Mouse (Mus musculus): ENCODE data around the gene H2-Eb2. TPM values are rescaled to one million over a fixed set of nuclear protein-coding genes. Genes with fewer than 3 reads are reported as not detected.
"Not testable (repeated sequence)": the region's sequence is repeated elsewhere in the genome, so short reads cannot be mapped to it uniquely, and the experiment has no call there.

H2-Eb2 gene
- polyA plus RNA-seq, 1 experiment from 2014 or later = not detected

DNA sequence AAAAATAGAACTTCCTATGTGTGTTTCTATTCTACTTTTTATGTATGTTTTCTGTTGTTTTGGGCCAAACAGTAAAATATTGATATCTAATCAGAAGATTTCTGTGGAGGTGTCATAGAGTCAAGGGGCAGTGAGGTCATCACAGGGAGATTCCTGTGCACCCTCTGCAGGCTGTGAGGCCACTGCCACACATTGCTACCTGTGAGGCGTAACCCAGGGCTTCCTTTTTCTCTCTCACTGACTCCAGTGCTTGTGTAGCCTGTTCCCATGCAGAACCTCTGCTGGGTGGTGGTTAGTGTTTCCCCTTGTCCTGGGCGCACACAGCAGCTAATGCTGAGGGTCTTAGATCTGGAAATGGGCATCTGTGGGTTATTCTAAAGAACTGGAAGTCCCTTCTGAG lies 19.1 kb upstream of the H2-Eb2 start:
- WGBS = 69% methylated on average over 2 of the region's 2 CpGs

GRCm38 (mm10) chr17:34307216-34307615 lies 18.2 kb upstream of the H2-Eb2 start:
- Histone ChIP-seq H3K4me2 (no peak overlapping the region), H3K27me3 (replicated peaks) (peaks cover 9% of the 10 kb centered on the region; the same call in 1 of the 2 replicates), H3K4me3 (no peak overlapping the region), H3K36me3 (no peaks in the 10 kb centered on the region), H3K9ac (no peak overlapping the region), H3K4me1 (peaks cover 5% of the 10 kb centered on the region; the same call in 1 of the 2 replicates), H3K27ac (replicated peaks) (no peak overlapping the region), H3K9me3 (no peaks in the 10 kb centered on the region)
- ATAC-seq (ENCODE audit: extremely low read depth, insufficient number of reproducible peaks, low FRiP score, low TSS enrichment) = no peak

More for the DNA sequence above, 19.1 kb upstream of the H2-Eb2 start:
- H3K4me1 ChIP-seq = peaks cover 5% of the 10 kb centered on the region; the same call in 1 of the 2 replicates
- no peak overlapping the region for H3K27ac ChIP-seq (replicated peaks)
- no peak overlapping the region for H3K4me2 ChIP-seq
- H3K27me3 ChIP-seq (replicated peaks) = peaks cover 9% of the 10 kb centered on the region; the same call in 1 of the 2 replicates
- H3K9me3 ChIP-seq = no peaks in the 10 kb centered on the region
- no peak for ATAC-seq (ENCODE audit: extremely low read depth, insufficient number of reproducible peaks, low FRiP score, low TSS enrichment)
- no peaks in the 10 kb centered on the region for H3K36me3 ChIP-seq
- no peak overlapping the region for H3K9ac ChIP-seq
- no peak overlapping the region for H3K4me3 ChIP-seq

GRCm38 (mm10) chr17:34308161-34308560 lies 17.3 kb upstream of the H2-Eb2 start:
- WGBS = 78% methylated on average over 4 of the region's 4 CpGs

GRCm38 (mm10) chr17:34309225-34309624 lies 16.2 kb upstream of the H2-Eb2 start:
- peak overlapping the region; percentile 66; the same call in 1 of the 2 replicates for H3K27ac ChIP-seq (replicated peaks)
- 22% methylated on average over 10 of the region's 10 CpGs for WGBS
- no peak for ATAC-seq (ENCODE audit: extremely low read depth, insufficient number of reproducible peaks, low FRiP score, low TSS enrichment)

More at GRCm38 (mm10) chr17:34308161-34308560, 17.3 kb upstream of the H2-Eb2 start:
- Histone ChIP-seq H3K27ac (replicated peaks) (no peak overlapping the region), H3K36me3 (no peaks in the 10 kb centered on the region), H3K4me2 (no peak overlapping the region), H3K9me3 (no peaks in the 10 kb centered on the region), H3K27me3 (replicated peaks) (peaks cover 9% of the 10 kb centered on the region; the same call in 1 of the 2 replicates), H3K4me3 (no peak overlapping the region), H3K9ac (no peak overlapping the region), H3K4me1 (peaks cover 5% of the 10 kb centered on the region; the same call in 1 of the 2 replicates)
- ATAC-seq (ENCODE audit: extremely low read depth, insufficient number of reproducible peaks, low FRiP score, low TSS enrichment) = no peak

GRCm38 (mm10) chr17:34309683-34310385 lies 15.6 kb upstream of the H2-Eb2 start:
- Histone ChIP-seq H3K4me1 (peaks cover 5% of the 10 kb centered on the region; the same call in 1 of the 2 replicates), H3K27me3 (replicated peaks) (peaks cover 9% of the 10 kb centered on the region), H3K9ac (peak overlapping the region; percentile 83), H3K27ac (replicated peaks) (peak overlapping the region; percentile 66; the same call in 1 of the 2 replicates), H3K9me3 (no peaks in the 10 kb centered on the region), H3K36me3 (no peaks in the 10 kb centered on the region), H3K4me2 (peak overlapping the region; percentile 71), H3K4me3 (peak overlapping the region; percentile 71)
- ATAC-seq (ENCODE audit: extremely low read depth, insufficient number of reproducible peaks, low FRiP score, low TSS enrichment) = no peak
- 17% methylated on average over 38 of the region's 38 CpGs for WGBS

More at GRCm38 (mm10) chr17:34309225-34309624, 16.2 kb upstream of the H2-Eb2 start:
- Histone ChIP-seq H3K27me3 (replicated peaks) (peaks cover 9% of the 10 kb centered on the region), H3K9me3 (no peaks in the 10 kb centered on the region), H3K9ac (peak overlapping the region; percentile 83), H3K4me1 (peaks cover 5% of the 10 kb centered on the region; the same call in 1 of the 2 replicates), H3K4me3 (peak overlapping the region; percentile 71), H3K36me3 (no peaks in the 10 kb centered on the region), H3K4me2 (peak overlapping the region; percentile 71)

DNA sequence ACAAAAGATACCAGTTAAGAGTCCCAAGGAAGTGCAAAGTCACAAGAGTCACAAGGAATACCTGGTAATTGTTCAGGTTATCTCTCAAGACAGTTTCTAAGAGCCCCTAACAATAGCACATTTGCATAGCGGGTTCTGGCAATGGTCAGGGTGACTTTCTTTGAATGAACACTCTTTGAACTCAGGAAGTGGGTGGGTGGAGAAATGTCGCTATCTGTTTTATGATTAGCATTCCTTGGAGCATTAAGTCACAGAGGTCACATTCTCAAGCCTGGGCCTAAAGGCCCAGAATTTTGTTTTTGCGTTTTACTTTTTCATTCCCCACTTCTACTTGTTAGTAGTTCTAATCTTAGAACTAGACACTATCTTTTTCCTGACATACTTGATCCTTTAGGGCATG lies 14.9 kb upstream of the H2-Eb2 start:
- not testable (repeated sequence) for H3K27ac ChIP-seq (replicated peaks); H3K27me3 ChIP-seq (replicated peaks); H3K4me2 ChIP-seq; H3K4me3 ChIP-seq; H3K9ac ChIP-seq; H3K4me1 ChIP-seq; H3K36me3 ChIP-seq; ATAC-seq (ENCODE audit: extremely low read depth, insufficient number of reproducible peaks, low FRiP score, low TSS enrichment); H3K9me3 ChIP-seq
- WGBS = 63% methylated on average over 3 of the region's 3 CpGs

DNA sequence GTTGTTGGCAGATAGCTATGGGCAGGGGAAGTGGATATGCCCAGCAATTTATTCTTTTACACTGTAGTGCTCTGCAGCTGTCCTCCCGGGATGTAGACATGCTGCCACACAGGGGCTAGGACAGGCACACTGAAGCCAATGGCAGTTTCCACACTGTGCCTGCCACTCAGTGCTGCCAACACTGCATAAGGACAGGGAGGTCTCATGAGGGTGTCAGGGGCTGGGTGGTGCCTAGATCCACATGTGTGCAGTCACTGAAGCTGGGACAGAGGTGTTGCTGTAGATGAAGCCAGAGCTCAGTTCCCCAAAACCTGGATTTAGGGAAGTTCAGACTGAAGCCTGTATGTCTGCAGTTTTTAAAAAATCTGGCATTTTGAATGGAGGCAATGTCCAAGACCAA lies 13.3 kb upstream of the H2-Eb2 start:
- H3K4me3 ChIP-seq = no peak overlapping the region
- no peak for ATAC-seq (ENCODE audit: extremely low read depth, insufficient number of reproducible peaks, low FRiP score, low TSS enrichment)
- no peak overlapping the region for H3K4me2 ChIP-seq
- 63% methylated on average over 1 of the region's 1 CpGs for WGBS
- no peaks in the 10 kb centered on the region for H3K9me3 ChIP-seq
- no peak overlapping the region for H3K27ac ChIP-seq (replicated peaks)
- no peaks in the 10 kb centered on the region for H3K36me3 ChIP-seq
- no peak overlapping the region for H3K9ac ChIP-seq
- peaks cover 5% of the 10 kb centered on the region for H3K27me3 ChIP-seq (replicated peaks)
- H3K4me1 ChIP-seq = peaks cover 5% of the 10 kb centered on the region; the same call in 1 of the 2 replicates

GRCm38 (mm10) chr17:34313393-34313792 lies 12.1 kb upstream of the H2-Eb2 start:
- H3K27me3 ChIP-seq (replicated peaks) = no peaks in the 10 kb centered on the region; the same call in 1 of the 2 replicates
- H3K27ac ChIP-seq (replicated peaks) = no peak overlapping the region
- H3K9me3 ChIP-seq = no peaks in the 10 kb centered on the region
- no peak overlapping the region for H3K4me3 ChIP-seq
- no peak overlapping the region for H3K4me2 ChIP-seq
- ATAC-seq (ENCODE audit: extremely low read depth, insufficient number of reproducible peaks, low FRiP score, low TSS enrichment) = no peak
- no peaks in the 10 kb centered on the region for H3K36me3 ChIP-seq
- H3K9ac ChIP-seq = no peak overlapping the region
- peaks cover 5% of the 10 kb centered on the region; the same call in 1 of the 2 replicates for H3K4me1 ChIP-seq
- WGBS = 30% methylated on average over 3 of the region's 3 CpGs

DNA sequence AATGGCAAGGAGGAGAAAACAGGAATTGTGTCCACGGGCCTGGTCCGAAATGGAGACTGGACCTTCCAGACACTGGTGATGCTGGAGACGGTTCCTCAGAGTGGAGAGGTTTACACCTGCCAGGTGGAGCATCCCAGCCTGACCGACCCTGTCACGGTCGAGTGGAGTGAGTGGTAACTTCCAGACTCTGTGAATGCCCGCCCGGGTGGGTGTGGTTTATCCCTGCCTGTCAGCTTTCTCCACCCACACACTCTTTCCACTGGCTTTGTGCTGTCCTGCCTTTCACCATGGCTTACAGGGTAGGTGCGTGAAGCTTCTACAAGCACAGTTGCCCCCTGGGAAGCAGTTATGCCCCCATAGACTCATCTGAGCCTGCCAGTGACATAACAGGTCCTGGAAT lies 11.2 kb upstream of the H2-Eb2 start:
- 67% methylated on average over 9 of the region's 9 CpGs for WGBS
- Histone ChIP-seq H3K27ac (replicated peaks) (no peak overlapping the region), H3K36me3 (no peaks in the 10 kb centered on the region), H3K4me3 (no peak overlapping the region), H3K4me1 (peaks cover 4% of the 10 kb centered on the region; the same call in 1 of the 2 replicates), H3K4me2 (no peak overlapping the region), H3K9me3 (no peaks in the 10 kb centered on the region), H3K27me3 (replicated peaks) (peaks cover 1% of the 10 kb centered on the region), H3K9ac (no peak overlapping the region)
- ATAC-seq (ENCODE audit: extremely low read depth, insufficient number of reproducible peaks, low FRiP score, low TSS enrichment) = no peak

- Histone ChIP-seq H3K4me1 (no peaks in the 10 kb centered on the region), H3K36me3 (no peaks in the 10 kb centered on the region), H3K9me3 (no peaks in the 10 kb centered on the region), H3K4me3 (no peak overlapping the region), H3K27ac (replicated peaks) (no peak overlapping the region), H3K9ac (no peak overlapping the region), H3K27me3 (replicated peaks) (peaks cover 4% of the 10 kb centered on the region), H3K4me2 (no peak overlapping the region)
- WGBS = 61% methylated on average over 1 of the region's 1 CpGs
- no peak for ATAC-seq (ENCODE audit: extremely low read depth, insufficient number of reproducible peaks, low FRiP score, low TSS enrichment)
Measured at GRCm38 (mm10) chr17:34315512-34315911, 10.0 kb upstream of the H2-Eb2 start.

DNA sequence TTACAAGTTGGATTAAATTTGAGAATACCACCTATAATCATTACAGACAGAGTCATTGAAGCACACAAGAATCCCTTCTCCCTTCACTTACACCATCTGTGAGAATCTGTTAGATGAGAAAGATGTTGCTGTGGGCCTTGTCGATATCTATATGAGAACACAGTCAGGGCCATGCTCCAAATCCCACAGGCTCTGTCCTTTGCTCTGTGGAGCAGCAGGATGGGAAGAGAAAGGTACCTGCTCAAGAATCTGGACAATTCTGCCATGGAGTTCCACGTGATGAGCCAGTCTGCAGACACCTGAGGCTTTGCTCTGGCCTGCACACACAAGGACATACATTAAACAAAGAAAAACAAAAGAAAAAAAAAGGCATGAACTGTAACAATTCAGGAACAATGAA lies 8.8 kb upstream of the H2-Eb2 start:
- Histone ChIP-seq H3K9ac (no peak overlapping the region), H3K4me1 (no peaks in the 10 kb centered on the region), H3K27me3 (replicated peaks) (peaks cover 4% of the 10 kb centered on the region), H3K9me3 (no peaks in the 10 kb centered on the region), H3K4me2 (no peak overlapping the region), H3K27ac (replicated peaks) (no peak overlapping the region), H3K4me3 (no peak overlapping the region), H3K36me3 (no peaks in the 10 kb centered on the region)
- ATAC-seq (ENCODE audit: extremely low read depth, insufficient number of reproducible peaks, low FRiP score, low TSS enrichment) = no peak
- WGBS = 58% methylated on average over 2 of the region's 2 CpGs

- Histone ChIP-seq H3K27ac (replicated peaks) (no peak overlapping the region), H3K4me3 (no peak overlapping the region), H3K27me3 (replicated peaks) (peaks cover 4% of the 10 kb centered on the region), H3K9ac (no peak overlapping the region), H3K36me3 (no peaks in the 10 kb centered on the region), H3K4me1 (no peaks in the 10 kb centered on the region), H3K4me2 (no peak overlapping the region), H3K9me3 (no peaks in the 10 kb centered on the region)
- WGBS = 34% methylated on average over 2 of the region's 2 CpGs
- no peak for ATAC-seq (ENCODE audit: extremely low read depth, insufficient number of reproducible peaks, low FRiP score, low TSS enrichment)
Measured at GRCm38 (mm10) chr17:34317275-34317674, 8.2 kb upstream of the H2-Eb2 start.
